Mouse (Mus musculus) frontal cortex, adult 2 months (tissue): ENCODE data around the gene Kcne4. TPM values are rescaled to one million over a fixed set of nuclear protein-coding genes. Genes with fewer than 3 reads are reported as not detected.

Experiments
- DNase-seq, 2 experiments: peaks; one replicate each; pipeline ENCODE4 v3.0.0; 2022; ENCODE audit warnings: low spot score in 1 of 2; ENCODE audit errors: extremely low spot score in 1 of 2
- polyA plus RNA-seq: library from polyadenylated mRNA; depleted of rRNA; stranded (reverse); fragments of >200 nt; gene quantifications from 2 replicates; pipeline ENCODE4 v1.2.3, GENCODE M21; 2012; rRNA removed

The Kcne4 gene
- polyA plus RNA-seq: 1.0 and 1.1 TPM in 2 replicates

DNA sequence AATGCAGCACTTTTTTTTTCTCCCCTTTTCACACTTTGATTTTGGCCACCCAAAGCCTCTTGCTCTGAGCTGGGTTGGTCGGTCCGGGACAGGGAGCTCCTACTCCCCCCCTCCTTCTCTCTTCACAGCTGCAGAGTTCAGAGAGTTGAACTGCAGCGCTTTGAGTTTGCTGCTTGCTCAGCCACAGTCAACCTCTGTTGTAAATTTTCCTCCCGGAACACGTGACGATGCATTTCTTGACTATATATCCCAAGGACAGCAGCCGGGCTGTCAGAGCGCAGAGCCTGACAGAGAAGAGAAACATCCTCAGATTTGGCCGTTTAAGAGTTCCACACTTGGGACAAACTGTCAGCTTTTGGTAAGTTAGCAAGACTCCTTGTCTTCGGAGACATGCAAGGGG is at the start of gene Kcne4:
TSS of gene Kcne4 (plus strand) at position 120 of the 400 bp plus-strand sequence.
- DNase-seq: no peak

GRCm38 (mm10) chr1:78781899-78782298 is 34.7 kb upstream of the Kcne4 start:
- DNase-seq: no peak

GRCm38 (mm10) chr1:78784936-78785335 is 31.6 kb upstream of the Kcne4 start:
- DNase-seq: peak; percentile 27 to 52

DNA sequence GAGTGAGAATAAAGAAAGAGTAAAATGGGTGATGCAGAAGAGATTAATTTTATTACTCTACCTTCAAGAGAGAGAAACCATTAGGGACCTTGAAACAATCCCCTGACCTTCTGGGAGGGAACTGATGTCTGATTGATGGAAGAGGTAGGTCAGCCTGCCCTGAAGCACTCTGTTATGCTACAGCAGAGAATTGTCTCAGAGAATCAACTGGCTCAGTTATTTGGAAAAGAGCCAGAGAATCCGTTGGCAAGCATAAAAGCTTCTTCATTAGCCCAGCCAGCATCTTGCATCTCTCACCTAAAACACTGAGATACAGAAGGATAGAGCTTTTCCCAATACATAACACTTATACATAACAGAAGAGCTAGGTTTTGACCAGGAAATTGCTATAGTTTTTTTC is 26.8 kb upstream of the Kcne4 start:
- no peak for DNase-seq

GRCm38 (mm10) chr1:78807428-78807827 is 9.1 kb upstream of the Kcne4 start:
- no peak for DNase-seq

DNA sequence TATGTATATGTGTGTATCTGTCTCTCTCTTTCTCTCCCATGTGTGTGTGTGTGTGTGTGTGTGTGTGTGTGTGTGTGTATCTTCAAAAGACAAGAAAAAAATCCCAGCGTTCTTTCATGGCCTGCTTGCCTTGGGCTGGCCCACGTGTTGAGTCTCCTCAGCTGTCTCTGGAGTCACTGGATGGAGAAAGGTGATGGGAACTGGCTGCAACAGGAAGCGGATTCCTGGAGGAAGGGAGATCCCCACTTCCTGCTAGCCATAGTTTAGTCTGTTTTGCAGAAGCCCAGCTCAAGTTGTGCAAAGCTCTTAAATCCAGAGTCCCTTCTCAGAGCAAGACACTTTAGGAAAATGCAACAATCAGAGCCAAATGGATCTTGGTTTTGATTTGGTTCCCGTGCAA is 6.7 kb upstream of the Kcne4 start:
- no peak for DNase-seq

GRCm38 (mm10) chr1:78810904-78811303 is 5.7 kb upstream of the Kcne4 start:
- no peak for DNase-seq

GRCm38 (mm10) chr1:78811975-78812490 is 4.5 kb upstream of the Kcne4 start:
- DNase-seq: no peak

DNA sequence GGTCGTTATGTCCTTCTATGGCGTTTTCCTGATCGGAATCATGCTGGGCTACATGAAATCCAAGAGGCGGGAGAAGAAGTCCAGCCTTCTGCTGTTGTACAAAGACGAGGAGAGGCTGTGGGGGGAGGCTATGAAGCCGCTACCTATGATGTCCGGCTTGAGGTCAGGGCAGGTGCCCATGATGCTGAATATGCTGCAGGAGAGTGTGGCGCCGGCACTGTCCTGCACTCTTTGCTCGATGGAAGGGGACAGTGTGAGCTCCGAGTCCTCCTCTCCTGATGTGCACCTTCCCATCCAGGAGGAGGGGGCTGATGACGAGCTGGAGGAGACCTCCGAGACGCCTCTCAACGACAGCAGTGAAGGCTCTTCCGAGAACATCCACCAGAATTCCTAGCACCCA is 1.2 kb downstream of the Kcne4 start:
- DNase-seq: no peak

DNA sequence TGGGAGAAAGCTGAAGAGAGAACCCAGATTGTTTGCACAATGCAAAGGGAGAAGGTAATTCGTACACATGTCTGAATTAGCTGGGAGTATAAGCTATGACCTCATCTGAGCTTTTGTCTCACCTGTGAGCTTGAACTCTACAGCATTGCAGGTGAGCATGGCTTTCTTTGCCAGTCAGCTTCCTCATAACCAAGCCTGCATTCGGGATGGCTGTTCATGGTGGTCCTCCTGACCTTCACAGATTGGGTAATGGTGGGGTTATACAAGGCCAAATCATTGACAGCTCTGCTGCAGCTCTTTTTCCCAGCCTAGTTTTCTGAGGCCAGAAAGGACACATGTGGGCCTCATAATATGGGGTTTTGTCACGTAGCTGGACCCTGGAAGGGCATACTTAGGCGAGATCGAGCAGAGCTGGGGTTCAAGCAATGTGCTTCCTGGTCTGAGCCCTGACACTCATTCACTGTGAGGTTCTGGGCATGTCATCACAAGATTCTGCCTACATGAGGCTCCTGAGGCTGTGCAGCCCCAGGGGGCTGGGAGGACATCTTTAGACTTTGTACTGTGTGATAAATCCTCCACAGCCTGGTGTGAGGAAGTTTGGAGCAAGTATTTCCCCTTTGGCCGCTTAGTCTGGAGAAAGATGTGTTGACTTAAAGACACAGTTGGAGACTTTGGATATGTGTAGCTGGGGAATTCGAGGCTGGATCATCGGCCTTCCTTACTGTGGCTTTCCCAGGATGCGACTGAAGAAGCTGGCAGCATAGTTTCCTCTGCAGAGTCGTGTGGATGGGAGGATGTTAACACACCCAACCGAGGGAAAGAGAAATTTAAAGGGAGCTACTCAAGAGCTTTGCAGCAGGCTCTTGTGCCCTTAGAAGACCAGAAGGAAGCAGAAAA is 2.3 kb downstream of the Kcne4 start:
- DNase-seq: no peak

- DNase-seq: peak in 1 of 2 experiments; percentile 19
Observed at GRCm38 (mm10) chr1:78819592-78819991, 3.0 kb downstream of the Kcne4 start.

DNA sequence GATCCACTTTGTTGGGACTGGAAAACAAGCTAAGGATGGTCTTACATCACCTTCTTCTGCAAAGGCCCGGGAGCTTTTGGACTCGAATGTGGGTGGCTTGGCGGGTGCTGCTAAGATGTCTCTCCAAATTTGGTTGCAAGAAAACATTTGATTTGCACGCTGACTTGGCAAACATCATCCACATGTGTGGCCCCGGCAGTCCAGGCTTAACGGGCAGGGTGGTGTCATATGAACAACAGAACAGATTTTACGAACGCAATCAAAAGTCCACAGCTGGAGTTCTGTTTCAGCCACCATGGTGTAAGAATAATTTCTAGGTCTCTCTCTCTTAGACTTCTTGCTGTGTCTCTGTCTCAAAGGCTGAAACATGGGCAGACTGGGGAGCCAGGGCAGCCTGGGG is 3.6 kb downstream of the Kcne4 start:
- no peak for DNase-seq

- DNase-seq: no peak
Observed at GRCm38 (mm10) chr1:78821111-78821510, 4.6 kb downstream of the Kcne4 start.

DNA sequence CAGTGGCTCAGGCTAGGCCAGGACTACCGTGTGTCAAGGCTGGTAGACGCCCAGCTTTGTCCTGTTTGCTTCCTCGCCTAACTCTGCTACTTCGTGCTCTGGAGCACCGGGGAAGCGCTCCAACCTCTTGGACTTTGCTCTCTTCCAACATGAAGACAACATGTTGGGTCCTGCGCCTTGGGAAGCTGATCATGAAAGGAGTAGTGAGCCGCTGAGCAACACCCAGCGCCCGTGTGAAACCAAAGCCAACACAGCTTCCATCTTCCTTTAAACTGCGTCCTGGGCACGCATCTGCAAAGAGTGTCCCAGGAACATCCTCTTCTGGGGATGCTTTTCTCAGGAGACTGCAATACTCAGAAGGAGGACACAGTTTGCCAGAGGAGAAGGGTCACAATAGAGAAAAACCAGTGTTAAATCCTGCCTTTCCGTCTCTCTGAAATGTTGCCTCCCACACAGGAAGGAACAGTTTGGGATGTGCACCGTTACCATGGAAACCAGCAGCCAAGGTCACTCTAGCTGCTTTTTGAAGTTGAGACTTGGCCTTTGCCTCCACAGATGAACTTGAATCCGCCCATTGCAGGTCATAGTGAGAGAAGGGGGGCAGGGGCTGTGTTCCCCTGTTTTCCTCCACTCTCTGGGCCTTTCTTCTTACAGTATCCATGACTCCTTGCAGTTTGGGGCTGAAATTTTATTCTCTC is 5.3 kb downstream of the Kcne4 start:
- peak in 1 of 2 experiments; percentile 16 for DNase-seq

DNA sequence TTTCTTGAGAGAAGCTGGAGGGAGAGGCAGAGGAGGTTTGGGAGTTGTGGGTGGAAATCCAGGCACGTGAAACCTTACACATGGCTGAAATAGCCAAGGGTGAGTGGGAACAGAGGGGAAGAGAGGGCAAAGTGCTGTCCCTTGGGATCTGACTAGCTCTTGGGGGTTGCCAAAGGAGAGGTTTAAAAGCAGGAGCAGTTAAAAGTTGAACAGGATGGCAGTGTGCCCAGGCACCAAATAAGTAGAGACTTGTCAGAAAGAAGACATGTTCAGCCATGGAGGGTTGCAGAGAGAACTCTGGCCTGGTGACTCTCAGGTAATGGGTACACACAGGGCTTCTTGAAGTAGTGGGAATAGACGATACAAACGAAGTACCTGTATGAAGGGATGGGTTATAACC is 8.7 kb downstream of the Kcne4 start:
- no peak for DNase-seq

DNA sequence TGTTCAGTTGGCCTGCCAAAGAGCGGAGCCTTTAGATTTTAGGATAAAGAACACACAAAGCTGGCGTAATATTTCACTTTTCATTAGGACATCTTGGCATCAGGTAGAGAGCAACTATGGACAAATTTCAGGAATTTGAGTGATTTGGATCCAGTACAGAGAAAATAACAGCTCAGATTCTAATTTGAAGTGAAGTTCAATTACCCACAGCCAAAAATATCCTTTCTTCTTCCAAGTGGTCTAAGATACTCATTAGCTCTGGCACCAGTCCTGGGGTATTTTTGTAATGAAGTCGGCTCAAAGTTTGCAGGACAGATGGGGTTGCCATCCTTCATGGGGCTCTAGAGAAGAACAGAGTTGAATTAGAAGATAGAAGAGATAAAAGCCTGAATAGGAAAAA is 21.9 kb downstream of the Kcne4 start:
- DNase-seq: no peak

DNA sequence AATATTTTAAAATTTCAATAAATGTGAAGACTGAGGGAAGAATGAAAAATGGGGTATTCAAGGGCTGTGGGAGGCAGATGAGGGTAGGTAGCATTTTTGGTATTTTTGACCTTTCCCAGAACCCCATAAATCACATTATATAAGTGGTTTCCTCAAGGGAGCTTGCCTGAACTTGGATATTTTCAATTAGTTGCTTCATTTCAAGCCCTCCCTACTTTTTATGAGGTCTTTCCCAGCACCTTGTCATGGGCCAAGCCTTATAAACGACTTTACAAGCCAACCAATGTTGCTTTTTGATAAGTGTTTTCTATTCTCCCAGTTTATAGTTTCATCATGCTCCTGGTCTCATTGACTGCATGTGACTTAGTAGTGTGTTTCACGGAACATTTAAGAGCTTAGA is 24.2 kb downstream of the Kcne4 start:
- DNase-seq: no peak

DNA sequence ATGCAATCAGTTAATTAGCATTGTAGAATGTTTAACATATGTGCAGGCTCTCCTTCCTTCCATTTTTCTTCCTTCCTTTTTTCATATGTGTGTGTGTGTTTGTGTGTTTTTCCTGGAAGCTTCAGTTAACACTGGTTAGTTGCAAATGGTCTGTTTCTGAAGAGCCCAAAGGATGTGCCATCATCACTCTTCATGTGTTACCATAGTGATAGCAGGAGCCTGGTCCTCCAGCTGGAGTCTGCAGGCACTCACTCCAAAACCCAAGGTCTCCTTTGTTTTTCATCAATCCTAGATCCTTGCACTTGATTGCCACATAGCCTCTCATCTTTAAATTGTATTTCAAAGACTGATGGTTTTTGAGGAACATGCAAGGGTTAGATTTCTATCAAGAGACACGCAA is 29.1 kb downstream of the Kcne4 start:
- no peak for DNase-seq

- peak in 1 of 2 experiments; percentile 62 for DNase-seq
Observed at GRCm38 (mm10) chr1:78846471-78846870, 29.9 kb downstream of the Kcne4 start.

DNA sequence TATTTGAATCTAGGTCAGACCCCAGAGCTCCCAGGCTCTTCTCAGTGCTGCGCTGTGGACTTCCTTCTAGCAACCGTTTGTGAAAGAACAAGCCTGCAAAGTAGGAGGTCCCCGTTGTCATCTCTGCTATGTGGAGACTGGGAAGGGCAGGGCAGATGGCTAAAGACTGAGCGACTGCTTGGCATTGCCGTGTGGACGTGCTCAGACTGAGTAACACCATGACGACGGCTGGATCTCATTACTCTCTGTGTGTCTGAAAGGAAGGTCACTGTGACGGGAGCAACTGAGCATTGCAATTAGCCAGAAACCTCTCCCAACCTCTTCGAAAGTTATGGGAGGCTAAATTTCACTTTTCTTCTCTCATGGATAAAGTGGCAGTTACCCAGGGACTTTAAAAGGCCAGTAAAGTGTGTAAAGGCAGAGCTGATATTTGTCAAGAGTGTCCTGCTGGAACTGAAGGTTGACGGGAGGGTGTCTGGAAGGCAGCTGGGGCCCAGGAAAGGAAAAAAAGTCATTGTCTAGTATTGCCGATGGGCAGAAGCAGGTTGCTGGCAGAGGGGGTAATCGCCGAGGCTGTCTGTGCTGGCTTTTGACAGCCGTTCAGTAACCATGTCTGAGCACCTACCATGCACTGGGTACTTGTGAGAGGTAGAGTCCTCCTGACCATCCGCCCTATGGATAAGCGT is 36.0 kb downstream of the Kcne4 start:
- DNase-seq: peak in 1 of 2 experiments; percentile 14

DNA sequence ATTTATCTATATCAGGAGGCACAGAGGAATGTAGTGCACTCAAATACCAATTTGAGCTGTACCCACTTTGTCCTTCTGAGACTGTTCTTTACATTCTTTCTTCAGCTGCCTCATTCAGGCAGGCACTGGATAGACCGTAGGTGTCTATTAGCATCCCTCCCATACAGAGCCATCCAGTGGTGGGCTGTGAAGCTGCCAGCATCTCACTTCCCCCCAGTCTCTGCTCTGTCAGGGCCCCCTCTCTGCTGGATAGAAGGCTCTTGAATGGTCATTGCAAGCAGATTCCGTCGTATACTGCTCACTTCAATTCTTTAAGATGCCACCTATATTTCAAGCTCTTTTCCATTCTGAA is 36.5 kb downstream of the Kcne4 start:
- DNase-seq: no peak
